Mouse (Mus musculus): ENCODE results near the gene Unc45b.
"Not testable (repeated sequence)": the region's sequence is repeated elsewhere in the genome, so short reads cannot be mapped to it uniquely, and the experiment has no call there.

DNA sequence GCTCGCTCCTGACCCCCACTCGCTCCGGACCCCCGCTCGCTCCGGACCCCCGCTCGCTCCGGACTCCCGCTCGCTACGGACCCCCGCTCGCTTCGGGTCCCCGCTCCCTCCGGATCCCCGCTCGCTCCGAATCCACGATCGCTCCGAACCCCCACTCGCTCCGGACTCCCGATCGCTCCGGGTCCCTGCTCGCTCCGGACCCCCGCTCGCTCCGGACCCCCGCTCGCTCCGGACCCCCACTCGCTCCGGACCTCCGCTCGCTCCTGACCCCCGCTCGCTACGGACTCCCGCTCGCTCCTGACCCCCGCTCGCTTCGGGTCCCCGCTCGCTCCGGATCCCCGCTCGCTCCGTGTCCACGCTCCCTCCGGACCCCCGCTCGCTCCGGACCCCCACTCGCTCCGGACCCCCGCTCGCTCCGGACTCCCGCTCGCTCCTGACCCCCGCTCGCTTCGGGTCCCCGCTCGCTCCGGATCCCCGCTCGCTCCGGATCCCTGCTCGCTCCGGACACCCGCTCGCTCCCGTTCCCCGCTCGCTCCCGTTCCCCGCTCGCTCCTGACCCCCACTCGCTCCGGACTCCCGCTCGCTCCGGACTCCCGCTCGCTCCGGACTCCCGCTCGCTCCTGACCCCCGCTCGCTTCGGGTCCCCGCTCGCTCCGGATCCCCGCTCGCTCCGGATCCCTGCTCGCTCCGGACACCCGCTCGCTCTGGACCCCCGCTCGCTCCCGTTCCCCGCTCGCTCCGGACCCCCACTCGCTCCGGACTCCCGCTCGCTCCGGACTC lies 21.5 kb downstream of the Unc45b start:
- TF ChIP-seq MYOG (IDR thresholded peaks at IDR 0.05; ENCODE audit: control insufficient read depth in 1 of 3, insufficient read depth in 1 of 3, insufficient read length in 2 of 3, low read depth in 2 of 3); POLR2A (IDR thresholded peaks at IDR 0.05; ENCODE audit: insufficient read length, low read depth); USF1 (IDR thresholded peaks at IDR 0.05; ENCODE audit: low read depth): not testable (repeated sequence)

Measured in myocyte (in vitro differentiated cells).